Mouse (Mus musculus): ENCODE measurements around the gene Tmprss2.

Tmprss2 gene

DNA sequence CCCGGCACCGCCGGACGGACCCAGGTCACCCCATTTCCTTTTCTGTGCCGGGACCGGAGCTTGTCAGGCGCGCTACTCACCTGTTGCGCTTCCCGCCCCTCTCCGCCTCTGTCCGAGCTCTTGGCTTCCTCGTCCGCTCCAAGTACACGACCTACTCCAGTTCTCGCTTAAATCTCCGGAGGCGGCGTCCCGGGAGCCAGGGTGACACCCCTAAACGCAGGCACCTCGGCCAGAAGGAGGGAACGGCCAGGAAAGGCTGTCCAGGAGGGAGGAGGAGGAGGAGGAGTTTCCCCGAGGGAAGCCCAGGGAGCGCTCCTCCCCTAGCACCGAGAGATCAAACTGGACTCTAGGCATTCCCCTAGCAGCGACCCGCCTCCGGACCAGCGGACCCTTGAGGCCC lies at the start of gene Tmprss2:
Tmprss2 (minus strand) TSS at position 257 of the 400 bp plus-strand sequence.
- DNase-seq (ENCODE audit: low read depth, low spot score): no peak

DNA sequence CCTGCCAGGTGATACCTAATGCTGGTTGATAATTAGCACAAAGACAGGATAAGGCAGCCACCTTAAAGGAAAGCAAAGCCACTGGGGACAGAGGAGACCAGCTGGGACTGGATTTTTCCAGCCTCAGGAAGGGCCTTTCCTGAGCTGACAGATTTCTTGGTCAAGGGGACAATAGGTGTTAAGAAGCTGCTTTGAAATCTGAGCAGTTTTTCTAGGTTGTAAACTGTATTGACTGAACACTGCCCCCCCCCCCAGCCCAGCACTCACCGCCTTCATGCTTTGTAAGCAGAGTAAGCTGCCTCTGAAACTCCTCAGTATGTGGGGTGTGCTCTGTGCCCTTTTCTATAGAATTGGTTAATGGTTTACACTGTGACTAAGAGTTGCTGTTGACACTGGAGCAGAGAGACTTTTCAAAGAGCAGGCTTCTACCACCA lies 48.2 kb upstream of the Tmprss2 start:
- no peak for DNase-seq (ENCODE audit: low read depth, low spot score)

GRCm38 (mm10) chr16:97658481-97658880 lies 47.5 kb upstream of the Tmprss2 start:
- DNase-seq (ENCODE audit: low read depth, low spot score): no peak

GRCm38 (mm10) chr16:97655800-97656199 lies 44.8 kb upstream of the Tmprss2 start:
- no peak for DNase-seq (ENCODE audit: low read depth, low spot score)

DNA sequence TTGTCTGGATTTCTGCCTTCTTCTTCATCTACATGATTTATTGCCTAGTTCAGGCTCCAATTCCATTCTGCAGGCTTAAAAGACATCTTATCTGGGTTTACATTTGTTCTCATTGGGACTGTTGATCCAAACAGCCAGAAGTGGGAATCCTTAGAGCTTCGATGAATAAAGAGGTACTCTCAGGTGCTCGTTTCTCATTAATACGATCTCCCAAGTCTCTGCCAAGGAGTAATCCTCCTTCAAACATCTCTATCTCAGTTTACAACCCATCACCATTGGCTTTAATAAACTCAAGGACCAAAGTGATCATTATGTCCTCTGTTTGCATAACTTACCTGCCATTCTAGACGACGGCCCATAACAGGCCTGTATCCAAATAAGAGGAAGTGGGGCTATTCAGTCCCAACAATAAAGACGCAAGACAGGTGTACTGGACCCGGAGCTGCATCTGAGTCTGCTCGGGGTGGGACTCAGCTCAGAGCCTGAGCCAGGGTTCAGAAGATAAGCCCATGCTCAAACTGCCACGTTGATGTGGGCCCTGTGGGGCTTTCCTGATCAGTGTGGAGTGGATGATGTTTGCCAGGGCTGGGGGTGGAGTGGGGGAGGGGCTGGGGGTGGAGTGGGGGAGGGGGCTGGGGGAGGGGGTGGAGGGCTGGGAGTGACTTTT lies 38.7 kb upstream of the Tmprss2 start:
- no peak for DNase-seq (ENCODE audit: low read depth, low spot score)

DNA sequence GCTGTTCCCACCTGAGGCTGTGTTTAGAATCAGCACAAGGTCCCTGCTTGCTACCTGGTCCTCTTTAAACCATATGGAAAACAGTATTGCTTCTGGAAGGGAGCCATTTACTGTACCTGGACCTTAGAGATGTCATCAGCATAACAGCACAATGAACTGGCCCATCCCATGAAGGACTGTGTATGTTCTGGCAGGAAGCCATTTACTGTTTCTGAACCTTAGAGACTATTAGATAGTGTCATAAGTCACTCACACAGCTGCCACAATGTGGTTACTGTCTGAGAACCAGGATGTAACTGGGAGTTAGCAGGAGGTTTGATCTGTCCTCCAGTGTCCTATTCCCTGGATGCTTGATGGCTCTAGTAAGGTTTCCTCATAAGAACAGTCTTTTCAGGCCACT lies 33.7 kb upstream of the Tmprss2 start:
- DNase-seq (ENCODE audit: low read depth, low spot score): no peak

GRCm38 (mm10) chr16:97639630-97640029 lies 28.6 kb upstream of the Tmprss2 start:
- no peak for DNase-seq (ENCODE audit: low read depth, low spot score)

GRCm38 (mm10) chr16:97632880-97633484 lies 22.0 kb upstream of the Tmprss2 start:
- no peak for DNase-seq (ENCODE audit: low read depth, low spot score)

DNA sequence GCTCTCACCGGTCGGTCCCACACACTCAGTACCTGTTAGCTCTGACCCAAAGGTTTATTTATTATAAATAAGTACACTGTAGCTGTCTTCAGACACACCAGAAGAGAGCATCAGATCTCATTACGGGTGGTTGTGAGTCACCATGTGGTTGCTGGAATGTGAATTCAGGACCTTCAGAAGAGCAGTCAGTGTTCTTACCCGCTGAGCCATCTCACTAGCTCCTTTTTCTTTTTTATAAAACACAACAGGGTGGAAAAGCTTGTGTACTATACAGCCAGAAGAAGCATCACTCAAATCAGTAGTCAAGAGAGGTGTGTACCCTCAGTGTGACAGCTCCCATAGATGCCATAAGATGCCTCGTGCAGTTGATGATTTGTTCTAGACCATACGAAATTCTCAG lies 12.2 kb upstream of the Tmprss2 start:
- no peak for DNase-seq (ENCODE audit: low read depth, low spot score)

DNA sequence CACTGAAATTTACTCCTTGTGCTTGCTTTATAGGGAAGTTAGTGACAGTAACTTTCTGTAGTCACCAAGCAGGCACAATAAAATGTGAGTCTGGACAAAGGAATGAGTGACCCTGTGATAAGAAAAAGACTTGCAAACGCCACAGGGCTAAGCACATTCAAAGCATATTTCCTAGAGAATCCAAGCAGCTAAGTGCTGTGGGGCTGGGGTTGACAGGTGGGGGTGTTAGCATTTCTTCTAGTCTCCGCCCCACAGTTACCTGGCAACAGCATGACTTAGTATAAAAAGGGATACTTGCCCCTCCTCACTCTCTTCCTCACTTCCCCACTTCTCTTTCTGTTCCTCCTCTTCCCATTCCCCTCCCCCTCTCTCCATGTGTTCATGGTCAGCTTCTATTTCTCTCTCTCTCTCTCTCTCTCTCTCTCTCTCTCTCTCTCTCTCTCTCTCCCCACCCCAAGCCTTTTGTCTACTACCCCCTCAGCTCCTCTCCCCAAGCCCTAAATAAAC lies 11.4 kb upstream of the Tmprss2 start:
- no peak for DNase-seq (ENCODE audit: low read depth, low spot score)

- no peak for DNase-seq (ENCODE audit: low read depth, low spot score)
Observed at GRCm38 (mm10) chr16:97618285-97618684, 7.3 kb upstream of the Tmprss2 start.

DNA sequence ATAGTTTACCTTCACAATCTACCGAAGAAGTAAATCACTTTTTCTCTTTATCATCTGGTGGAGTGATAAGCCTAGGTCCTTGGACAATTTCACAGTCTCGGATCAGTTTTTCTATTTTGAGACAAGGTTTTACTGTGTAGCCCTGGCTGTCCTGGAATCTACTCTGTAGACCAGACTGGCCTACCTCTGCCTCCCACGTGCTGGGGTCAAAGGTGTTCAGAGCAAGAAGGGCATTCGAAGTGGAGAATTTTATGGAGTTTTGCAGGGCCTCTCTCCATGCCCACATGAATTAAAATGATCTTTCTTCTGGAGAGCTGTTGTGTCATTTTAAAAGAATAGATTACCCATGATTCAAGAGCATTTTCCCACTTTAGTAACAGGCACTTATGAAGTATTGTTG lies 1.0 kb upstream of the Tmprss2 start:
- DNase-seq (ENCODE audit: low read depth, low spot score): no peak

DNA sequence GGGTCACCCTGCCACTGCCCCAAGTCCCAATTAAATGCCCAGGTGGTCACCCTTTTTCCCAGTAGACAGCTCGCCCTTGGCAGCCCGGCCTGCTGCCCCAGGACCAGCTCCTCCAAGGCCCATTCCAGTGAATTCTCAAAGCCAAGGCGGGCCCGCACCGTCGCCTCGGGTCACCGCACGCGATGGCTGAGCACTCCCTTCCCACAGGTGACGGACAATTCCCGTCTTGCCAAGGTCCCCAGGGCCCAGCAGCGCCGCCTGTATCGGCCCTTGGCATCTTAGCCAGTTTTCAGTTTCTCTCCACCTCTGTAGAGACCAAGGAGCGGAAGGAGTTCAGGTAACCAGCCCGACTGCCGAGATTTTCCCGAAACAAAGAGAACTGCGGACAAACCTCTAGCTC lies 749 bp downstream of the Tmprss2 start:
- no peak for DNase-seq (ENCODE audit: low read depth, low spot score)

DNA sequence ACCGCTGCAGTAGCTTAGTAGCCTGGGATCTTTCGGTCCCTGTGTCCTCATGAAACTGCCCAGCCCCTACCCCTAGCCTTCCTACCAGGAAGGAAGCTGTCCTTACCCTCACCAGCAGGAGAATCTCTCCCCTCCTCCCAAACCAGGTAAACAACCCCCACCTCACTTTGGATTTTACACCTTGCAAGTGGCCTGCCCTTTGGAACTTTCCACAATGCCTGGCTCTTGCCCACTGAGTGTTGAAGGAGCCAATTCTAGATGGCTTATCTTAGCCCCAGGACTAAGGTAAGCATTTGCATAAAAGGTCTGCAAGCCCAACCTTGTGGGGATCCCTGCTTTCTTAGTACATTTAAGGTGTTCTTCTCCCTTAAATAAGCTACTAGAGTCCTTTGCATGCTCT lies 1.3 kb downstream of the Tmprss2 start:
- DNase-seq (ENCODE audit: low read depth, low spot score): no peak

- no peak for DNase-seq (ENCODE audit: low read depth, low spot score)
Observed at GRCm38 (mm10) chr16:97607956-97608355, 3.0 kb downstream of the Tmprss2 start.

DNA sequence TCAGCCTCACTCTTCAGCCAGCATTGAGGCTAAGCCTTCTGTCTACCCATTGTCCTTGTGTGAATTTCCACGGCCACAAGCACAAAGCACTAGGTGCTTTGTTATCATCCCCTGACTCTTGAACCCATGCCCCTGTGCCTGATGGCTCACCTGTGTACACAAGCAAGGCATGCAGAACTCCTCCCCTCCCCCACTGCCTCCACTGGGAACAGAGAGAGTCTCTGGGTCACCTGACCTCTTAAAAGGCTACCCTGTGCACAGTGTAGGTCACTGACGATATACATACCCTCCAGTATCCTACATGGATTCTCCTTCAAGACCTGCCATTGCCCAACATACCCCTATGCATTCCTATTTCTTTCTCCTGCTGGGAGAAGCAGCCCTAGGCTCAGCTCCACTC lies 4.2 kb downstream of the Tmprss2 start:
- no peak for DNase-seq (ENCODE audit: low read depth, low spot score)

DNA sequence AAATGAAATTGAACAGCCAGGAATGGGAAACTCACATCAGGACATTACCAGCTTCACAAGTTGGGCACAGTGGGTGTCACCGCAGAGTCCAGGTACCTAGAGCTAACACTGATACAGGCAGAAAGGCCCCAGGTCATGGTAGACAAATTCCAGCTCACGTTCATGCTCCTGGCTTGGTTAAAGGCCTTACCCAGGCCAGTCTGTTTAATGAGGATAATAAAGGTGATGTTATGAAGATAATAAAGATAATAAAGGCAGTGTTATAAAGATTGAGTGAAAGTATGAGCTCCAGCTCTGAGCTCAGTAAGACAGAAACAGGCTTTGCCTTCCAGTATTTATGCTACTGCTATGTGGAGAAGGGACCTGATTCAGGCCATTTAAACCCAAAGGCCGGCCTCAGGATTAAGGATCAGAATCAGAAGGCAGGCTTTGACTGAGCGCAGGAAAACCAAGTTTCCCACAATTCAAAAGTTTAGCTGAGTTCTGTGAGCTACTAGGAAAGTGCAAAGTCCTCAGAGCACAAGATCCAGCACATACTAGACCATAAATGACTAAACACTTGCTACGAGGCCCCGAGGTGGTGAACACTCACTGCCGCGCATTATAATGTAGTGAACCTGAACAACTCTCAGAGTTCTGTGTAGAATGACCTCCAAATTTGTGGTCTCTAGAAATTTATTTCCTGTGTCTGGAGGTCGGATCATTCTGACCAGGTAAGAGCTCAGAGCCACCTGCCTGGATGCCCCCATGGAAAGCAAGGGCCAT lies 4.9 kb downstream of the Tmprss2 start:
- DNase-seq (ENCODE audit: low read depth, low spot score): no peak

- DNase-seq (ENCODE audit: low read depth, low spot score): no peak
Observed at GRCm38 (mm10) chr16:97602256-97602655, 8.7 kb downstream of the Tmprss2 start.

GRCm38 (mm10) chr16:97600591-97600990 lies 10.4 kb downstream of the Tmprss2 start:
- DNase-seq (ENCODE audit: low read depth, low spot score): no peak

DNA sequence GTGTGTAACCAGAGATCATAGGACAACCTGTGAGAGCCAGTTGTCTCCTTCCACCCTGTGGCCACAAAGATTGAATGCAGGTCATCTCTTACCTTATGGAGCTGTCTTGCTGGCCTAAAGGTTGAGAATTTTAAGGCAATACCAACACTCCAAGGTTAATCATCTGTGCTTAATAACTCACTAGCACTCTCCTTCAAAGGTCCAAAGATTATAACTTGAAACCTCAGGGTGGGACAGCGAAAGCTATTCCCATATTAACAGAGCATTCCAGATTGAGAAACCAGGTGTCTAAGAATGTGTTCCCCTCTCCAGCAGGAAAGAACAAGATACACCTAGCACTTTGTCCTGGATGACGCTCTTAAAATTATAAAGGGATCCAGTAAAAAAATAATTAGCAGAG lies 12.9 kb downstream of the Tmprss2 start:
- no peak for DNase-seq (ENCODE audit: low read depth, low spot score)

DNA sequence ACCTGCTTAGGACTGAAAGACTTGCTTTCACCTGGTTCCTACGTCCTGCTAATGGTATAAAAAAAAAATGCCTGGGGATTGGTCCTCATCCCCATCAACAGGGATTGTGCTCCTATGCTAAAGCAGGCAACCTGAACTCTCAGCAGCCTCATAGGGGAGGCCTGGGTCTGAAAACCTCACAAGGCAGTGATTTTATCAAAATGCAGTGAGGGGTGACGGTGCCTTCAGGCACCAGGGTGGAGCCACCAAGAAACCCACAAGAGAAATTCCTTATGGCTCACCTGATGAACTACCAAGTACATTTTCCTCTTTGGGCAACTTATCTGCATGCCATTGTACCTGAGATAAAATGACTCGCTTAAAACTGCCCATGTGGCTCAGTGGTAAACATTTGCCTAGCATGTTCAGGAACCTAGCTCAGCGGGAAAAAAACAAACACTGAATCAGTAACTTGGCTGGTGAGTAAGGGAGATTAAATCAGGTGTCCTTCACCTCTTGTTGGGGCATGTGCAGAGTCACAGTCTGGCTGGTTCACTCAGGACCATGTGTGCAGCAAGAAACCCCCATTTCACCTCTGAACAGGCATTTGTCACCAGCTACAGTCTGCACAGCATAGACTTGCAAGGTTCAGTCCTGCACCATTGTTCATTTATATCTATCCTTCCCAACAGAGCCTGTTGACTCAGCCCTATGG lies 17.0 kb downstream of the Tmprss2 start:
- no peak for DNase-seq (ENCODE audit: low read depth, low spot score)

GRCm38 (mm10) chr16:97593057-97593456 lies 17.9 kb downstream of the Tmprss2 start:
- DNase-seq (ENCODE audit: low read depth, low spot score): peak; percentile 37
